Mouse (Mus musculus) lung, postnatal 0 days (tissue): ENCODE results near the gene Rabggtb.

Experiments
- CTCF ChIP-seq: IDR thresholded peaks from 2 replicates; pipeline ENCODE4 v1.5.1; 2016; ENCODE audit warnings: antibody characterized with exemption, mild to moderate bottlenecking
- EP300 ChIP-seq: IDR thresholded peaks from 2 replicates; pipeline ENCODE4 v1.6.1; 2016; ENCODE audit warnings: antibody characterized with exemption, mild to moderate bottlenecking, control low read depth

DNA sequence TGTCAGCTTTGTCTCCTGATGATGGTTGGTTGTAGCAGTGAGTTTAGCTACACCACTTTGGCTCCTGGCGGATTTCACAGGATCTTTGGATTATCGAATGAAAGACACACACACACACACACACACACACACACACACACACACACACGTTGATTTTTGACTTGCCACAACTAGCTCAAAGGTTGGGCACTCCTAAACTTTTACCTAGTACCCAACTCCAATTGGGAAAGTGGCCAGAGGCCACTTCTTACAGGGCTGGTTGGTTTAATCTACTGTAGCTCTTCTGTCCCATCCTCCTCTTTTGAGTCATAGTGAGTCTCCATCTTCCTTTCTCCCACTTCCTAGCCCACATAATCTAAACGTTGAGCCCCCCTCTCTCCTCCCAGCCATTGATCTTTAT, 34.5 kb upstream of the Rabggtb start:
- TF ChIP-seq CTCF (no peak), EP300 (no peak)
